Mouse (Mus musculus) liver, postnatal 0 days (tissue): ENCODE results near the gene Pde4a.

Experiments
- CTCF ChIP-seq: sonication (generic); IDR thresholded peaks from 2 replicates; pipeline ENCODE4 v1.5.1; 2016; ENCODE audit warnings: antibody characterized with exemption, low read depth
- EP300 ChIP-seq: IDR thresholded peaks from 2 replicates; pipeline ENCODE4 v1.6.1; 2016; ENCODE audit warnings: antibody characterized with exemption, low read depth, mild to moderate bottlenecking

DNA sequence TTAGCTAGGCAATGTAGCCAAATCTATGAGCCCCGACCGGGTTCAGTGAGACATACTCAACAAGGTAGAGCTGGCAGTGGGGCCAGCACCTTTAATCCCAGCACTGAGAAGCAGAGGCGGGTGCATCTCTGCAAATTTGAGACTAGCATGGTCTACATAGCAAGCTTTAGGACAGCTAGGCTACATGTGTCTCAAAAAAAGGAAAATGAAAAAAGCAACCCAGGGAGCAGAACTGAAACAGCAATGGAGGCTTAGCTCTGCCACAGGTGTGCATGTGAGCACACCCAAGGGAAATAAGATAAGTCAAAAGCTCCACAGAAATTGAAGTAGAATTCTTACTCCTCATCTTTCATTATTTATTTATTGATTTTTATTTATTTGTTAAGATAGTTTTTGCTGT, 33.4 kb downstream of the Pde4a start:
- TF ChIP-seq CTCF: no peak
- no peak for TF ChIP-seq EP300
